Mouse (Mus musculus) 3T3-L1 (cell line): ENCODE data around the gene Hsd17b1.

Experiments
- DNase-seq: peaks from one replicate; pipeline ENCODE4 v3.0.0-alpha.2; 2015; ENCODE audit warnings: low read depth, low spot score

Hsd17b1 gene

GRCm38 (mm10) chr11:101060126-101060525 is 18.1 kb upstream of the Hsd17b1 start:
- DNase-seq = peak; percentile 86

GRCm38 (mm10) chr11:101061049-101061448 is 17.2 kb upstream of the Hsd17b1 start:
- DNase-seq = no peak

- DNase-seq = no peak
Observed at GRCm38 (mm10) chr11:101062165-101062884, 15.9 kb upstream of the Hsd17b1 start.

GRCm38 (mm10) chr11:101062971-101063675 is 15.1 kb upstream of the Hsd17b1 start:
- DNase-seq = no peak

- DNase-seq = peak; percentile 74
Observed at GRCm38 (mm10) chr11:101063676-101064327, 14.4 kb upstream of the Hsd17b1 start.

GRCm38 (mm10) chr11:101064462-101064861 is 13.7 kb upstream of the Hsd17b1 start:
- DNase-seq = no peak

GRCm38 (mm10) chr11:101065002-101065401 is 13.2 kb upstream of the Hsd17b1 start:
- DNase-seq = no peak

GRCm38 (mm10) chr11:101066549-101067412 is 11.4 kb upstream of the Hsd17b1 start:
- DNase-seq = peak; percentile 83

- peak; percentile 94 for DNase-seq
Observed at GRCm38 (mm10) chr11:101069391-101070188, 8.6 kb upstream of the Hsd17b1 start, which contains the start of gene Naglu. TSS of gene Naglu (plus strand) at chr11:101070012.

GRCm38 (mm10) chr11:101070189-101070527 is 8.1 kb upstream of the Hsd17b1 start:
- no peak for DNase-seq

GRCm38 (mm10) chr11:101070987-101071386 is 7.2 kb upstream of the Hsd17b1 start:
- no peak for DNase-seq

GRCm38 (mm10) chr11:101071810-101072428 is 6.3 kb upstream of the Hsd17b1 start:
- DNase-seq = no peak

GRCm38 (mm10) chr11:101079746-101080145 is 1.5 kb downstream of the Hsd17b1 start:
- no peak for DNase-seq

- DNase-seq = no peak
Observed at GRCm38 (mm10) chr11:101080421-101080820, 2.2 kb downstream of the Hsd17b1 start.

GRCm38 (mm10) chr11:101081659-101082058 is 3.4 kb downstream of the Hsd17b1 start:
- DNase-seq = no peak

GRCm38 (mm10) chr11:101082208-101083082 is 4.2 kb downstream of the Hsd17b1 start, which contains the start of gene Coasy:
TSS of gene Coasy (plus strand) at chr11:101082565.
- DNase-seq = peak; percentile 98

GRCm38 (mm10) chr11:101083083-101083697 is 5.0 kb downstream of the Hsd17b1 start:
- peak; percentile 52 for DNase-seq

GRCm38 (mm10) chr11:101084246-101084645 is 6.0 kb downstream of the Hsd17b1 start:
- DNase-seq = no peak

GRCm38 (mm10) chr11:101084811-101085210 is 6.6 kb downstream of the Hsd17b1 start:
- DNase-seq = no peak
